Mouse (Mus musculus): ENCODE data around the gene Tango2.

Tango2 gene

DNA sequence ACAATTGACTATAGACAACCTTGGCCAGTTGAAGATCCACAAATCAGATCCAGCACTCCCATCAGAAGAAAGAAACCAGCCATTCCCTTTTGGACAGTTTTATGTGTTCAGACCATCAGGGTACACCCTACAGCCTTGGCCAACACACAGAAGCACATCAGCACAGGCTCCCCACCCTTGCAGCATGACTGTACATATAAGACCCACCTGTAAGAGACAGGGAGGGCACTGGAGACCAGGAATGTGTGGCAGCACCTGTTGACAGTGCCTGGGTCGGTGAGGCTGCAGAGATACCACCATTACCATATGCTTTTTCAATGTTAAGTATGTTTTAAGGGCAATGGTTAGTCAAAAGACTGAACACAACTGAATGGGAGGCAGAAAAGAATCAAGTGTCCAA lies 94.0 kb downstream of the Tango2 start:
- DNase-seq (ENCODE audit: low read depth, low spot score) = no peak

DNA sequence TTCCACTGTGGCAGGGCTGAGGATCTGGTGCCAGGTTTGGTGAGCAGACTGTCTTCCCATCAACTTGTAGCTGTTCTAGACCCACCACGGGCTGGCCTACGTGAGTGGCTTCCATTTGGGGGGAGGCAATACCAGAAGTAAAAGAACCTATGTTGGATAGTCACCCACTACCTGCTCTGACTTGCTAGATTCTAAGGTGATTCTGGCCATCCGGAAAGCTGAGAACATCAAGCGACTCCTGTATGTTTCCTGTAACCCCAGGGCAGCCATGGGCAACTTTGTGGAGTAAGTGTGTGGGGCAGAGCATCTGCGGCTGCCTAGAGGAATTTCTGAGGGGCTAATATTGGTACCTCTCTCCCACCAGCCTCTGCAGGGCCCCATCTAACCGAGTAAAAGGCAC lies 95.2 kb downstream of the Tango2 start:
- no peak for DNase-seq (ENCODE audit: low read depth, low spot score)

DNA sequence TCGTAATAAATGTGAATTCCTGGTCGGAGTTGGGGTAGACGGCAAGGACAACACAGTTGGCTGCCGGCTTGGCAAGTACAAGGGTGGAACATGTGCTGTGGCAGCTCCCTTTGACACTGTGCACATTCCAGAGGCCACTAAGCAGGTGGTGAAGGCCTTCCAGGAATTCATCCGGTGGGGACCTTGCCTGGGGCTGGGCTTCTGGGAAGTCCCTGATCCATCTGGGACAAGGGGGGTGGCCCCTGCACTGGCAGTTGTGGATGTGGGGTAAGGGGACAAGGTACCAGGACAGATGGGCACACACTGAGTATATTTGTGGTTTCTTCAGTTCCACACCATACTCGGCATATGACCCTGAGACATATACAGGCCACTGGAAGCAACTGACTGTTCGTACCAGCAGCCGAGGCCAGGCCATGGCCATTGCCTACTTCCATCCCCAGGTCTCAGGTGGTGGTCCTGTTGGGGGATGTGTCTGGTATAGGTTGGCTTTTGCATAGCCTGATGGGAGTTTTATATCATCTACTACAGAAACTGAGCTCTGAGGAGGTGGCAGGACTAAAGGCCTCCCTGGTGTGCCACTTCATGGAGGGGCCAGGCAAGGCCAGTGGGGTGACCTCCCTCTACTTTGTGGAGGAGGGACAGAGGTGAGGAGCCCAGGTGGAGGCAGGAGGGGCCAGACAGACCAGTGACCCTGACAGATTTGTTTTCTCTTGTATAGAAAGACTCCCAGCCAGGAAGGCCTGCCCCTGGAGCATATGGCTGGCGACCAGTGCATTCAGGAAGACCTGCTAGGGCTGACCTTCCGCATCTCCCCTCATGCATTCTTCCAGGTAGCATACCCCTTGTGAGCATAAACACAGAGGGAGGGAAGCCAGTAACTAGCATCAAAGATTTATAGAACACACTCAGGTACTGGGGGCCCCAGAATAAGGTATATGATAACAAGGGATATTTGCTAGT lies 96.8 kb downstream of the Tango2 start:
- DNase-seq (ENCODE audit: low read depth, low spot score) = no peak

Measured in c-Kit-negative CD71-positive TER-119-positive erythroid progenitor cells, embryonic 14.5 days (primary cell).